Mouse (Mus musculus) embryonic facial prominence, embryonic 13.5 days (tissue): ENCODE measurements around the gene Tspan10. TPM values are rescaled to one million over a fixed set of nuclear protein-coding genes. Genes with fewer than 3 reads are reported as not detected.

ENCODE experiments used
- ATAC-seq: fragments of 200-750 bp; cut with Nextera tagmentation; 2 replicates; pipeline ENCODE4 v1.8.0; 2017; ENCODE audit warnings: low read depth; ENCODE audit not compliant: insufficient number of reproducible peaks, insufficient read depth, low FRiP score, low TSS enrichment
- H3K27ac ChIP-seq: fragments of 300-500 bp; sonication (generic); 2 replicates; pipeline ENCODE4 v1.5.1; 2015; ENCODE audit warnings: moderate library complexity, mild to moderate bottlenecking, inconsistent platforms
- H3K27me3 ChIP-seq: fragments of 300-500 bp; sonication (generic); 2 replicates; pipeline ENCODE4 v1.6.1; 2015; ENCODE audit warnings: mild to moderate bottlenecking, inconsistent platforms
- H3K36me3 ChIP-seq: fragments of 300-500 bp; sonication (generic); 2 replicates; pipeline ENCODE4 v1.6.1; 2015; ENCODE audit warnings: mild to moderate bottlenecking, inconsistent platforms
- H3K4me1 ChIP-seq: fragments of 300-500 bp; sonication (generic); 2 replicates; pipeline ENCODE4 v1.6.1; 2015; ENCODE audit warnings: inconsistent platforms
- H3K4me2 ChIP-seq: fragments of 300-500 bp; sonication (generic); 2 replicates; pipeline ENCODE4 v1.6.1; 2015; ENCODE audit warnings: moderate library complexity, mild to moderate bottlenecking, inconsistent platforms
- H3K4me3 ChIP-seq: fragments of 300-500 bp; sonication (generic); 2 replicates; pipeline ENCODE4 v1.5.1; 2015; ENCODE audit warnings: mild to moderate bottlenecking, inconsistent platforms
- H3K9ac ChIP-seq: fragments of 300-500 bp; sonication (generic); 2 replicates; pipeline ENCODE4 v1.6.1; 2015; ENCODE audit warnings: mild to moderate bottlenecking, inconsistent platforms
- H3K9me3 ChIP-seq: fragments of 300-500 bp; sonication (generic); 2 replicates; pipeline ENCODE4 v1.6.1; 2016; ENCODE audit warnings: inconsistent platforms
- WGBS: fragments of 180-500 bp; shearing (Covaris S2); methylation state at CpG from one replicate; pipeline ENCODE4 v1.1.7; 2015; ENCODE audit warnings: mixed read lengths; 5-methylcytosine and 5-hydroxymethylcytosine counted together
- polyA plus RNA-seq: library from polyadenylated mRNA; unstranded; fragments of >200 nt; fragmentation: Nextera tagmentation; extraction: Ambion mirVana; gene quantifications from 2 replicates; pipeline ENCODE4 v1.2.1, GENCODE M21; 2015

Gene Tspan10
- polyA plus RNA-seq, 1 experiment from 2014 or later: 0.35 TPM

- Histone ChIP-seq H3K4me3 (peak within 1 kb of the TSS; percentile 91), H3K4me2 (peak within 1 kb of the TSS; percentile 91), H3K9ac (peak within 1 kb of the TSS; percentile 97), H3K36me3 (peaks cover 48% of the 10 kb centered on the region), H3K9me3 (no peaks in the 10 kb centered on the region), H3K27ac (peak within 1 kb of the TSS; percentile 82), H3K27me3 (no peaks in the 10 kb centered on the region), H3K4me1 (peaks cover 21% of the 10 kb centered on the region)
- WGBS: 4% methylated on average over 62 of the region's 62 CpGs
- peak; percentile 70; the same call in 1 of the 2 replicates for ATAC-seq
Observed at GRCm38 (mm10) chr11:120457772-120458751, 15.6 kb downstream of the Tspan10 start, which contains the start of the genes Oxld1 and Ccdc137. Oxld1 (minus strand) TSS chr11:120458068. Ccdc137 (plus strand) TSS chr11:120458115.

GRCm38 (mm10) chr11:120458847-120459597 is 16.6 kb downstream of the Tspan10 start:
- Histone ChIP-seq H3K4me1 (peaks cover 21% of the 10 kb centered on the region), H3K36me3 (peaks cover 57% of the 10 kb centered on the region), H3K9ac (peak overlapping the region; percentile 97), H3K27me3 (no peaks in the 10 kb centered on the region), H3K9me3 (no peaks in the 10 kb centered on the region), H3K27ac (no peak overlapping the region), H3K4me2 (peak overlapping the region; percentile 91), H3K4me3 (peak overlapping the region; percentile 91)
- no peak for ATAC-seq
- WGBS: 64% methylated on average over 6 of the region's 6 CpGs

GRCm38 (mm10) chr11:120463536-120463935 is 21.1 kb downstream of the Tspan10 start:
- H3K27ac ChIP-seq: no peak overlapping the region
- peaks cover 63% of the 10 kb centered on the region for H3K36me3 ChIP-seq
- 86% methylated on average over 2 of the region's 2 CpGs for WGBS
- no peaks in the 10 kb centered on the region for H3K27me3 ChIP-seq
- peaks cover 28% of the 10 kb centered on the region for H3K4me1 ChIP-seq
- no peak overlapping the region for H3K9ac ChIP-seq
- H3K4me3 ChIP-seq: no peak overlapping the region
- H3K9me3 ChIP-seq: no peaks in the 10 kb centered on the region
- no peak for ATAC-seq
- H3K4me2 ChIP-seq: no peak overlapping the region

GRCm38 (mm10) chr11:120464365-120464764 is 21.9 kb downstream of the Tspan10 start:
- peaks cover 59% of the 10 kb centered on the region for H3K36me3 ChIP-seq
- H3K9me3 ChIP-seq: no peaks in the 10 kb centered on the region
- no peak overlapping the region for H3K9ac ChIP-seq
- H3K4me1 ChIP-seq: peaks cover 23% of the 10 kb centered on the region
- H3K27me3 ChIP-seq: no peaks in the 10 kb centered on the region
- no peak for ATAC-seq
- no peak overlapping the region for H3K27ac ChIP-seq
- WGBS: 86% methylated on average over 5 of the region's 5 CpGs
- H3K4me2 ChIP-seq: no peak overlapping the region
- no peak overlapping the region for H3K4me3 ChIP-seq

- Histone ChIP-seq H3K4me3 (0 out of 2 replicates have a peak overlapping the region, but pooled peaks have one; percentile 98), H3K9me3 (no peaks in the 10 kb centered on the region), H3K36me3 (peaks cover 61% of the 10 kb centered on the region), H3K4me1 (peaks cover 22% of the 10 kb centered on the region), H3K9ac (no peak overlapping the region), H3K27ac (no peak overlapping the region), H3K27me3 (no peaks in the 10 kb centered on the region), H3K4me2 (peak overlapping the region; percentile 93; the same call in 1 of the 2 replicates)
- WGBS: 86% methylated on average over 4 of the region's 4 CpGs
- no peak for ATAC-seq
Observed at GRCm38 (mm10) chr11:120465521-120465920, 23.1 kb downstream of the Tspan10 start.

- Histone ChIP-seq H3K4me3 (peak within 1 kb of the TSS; percentile 98), H3K27ac (peak within 1 kb of the TSS; percentile 74), H3K27me3 (no peaks in the 10 kb centered on the region), H3K36me3 (peaks cover 61% of the 10 kb centered on the region), H3K4me2 (peak within 1 kb of the TSS; percentile 93), H3K9me3 (no peaks in the 10 kb centered on the region), H3K4me1 (peaks cover 22% of the 10 kb centered on the region), H3K9ac (peak within 1 kb of the TSS; percentile 95)
- peak; percentile 99 for ATAC-seq
- WGBS: under 1% methylated on average over 53 of the region's 54 CpGs
Observed at GRCm38 (mm10) chr11:120467051-120467735, 24.7 kb downstream of the Tspan10 start, which contains the start of gene Arl16. Arl16 (minus strand) TSS chr11:120467607.

- peak overlapping the region; percentile 93 for H3K4me2 ChIP-seq
- ATAC-seq: peak; percentile 29; the same call in 1 of the 2 replicates
- no peaks in the 10 kb centered on the region for H3K27me3 ChIP-seq
- peak overlapping the region; percentile 95 for H3K9ac ChIP-seq
- WGBS: under 1% methylated on average over 33 of the region's 33 CpGs
- peaks cover 22% of the 10 kb centered on the region for H3K4me1 ChIP-seq
- peak overlapping the region; percentile 98 for H3K4me3 ChIP-seq
- peaks cover 61% of the 10 kb centered on the region for H3K36me3 ChIP-seq
- no peaks in the 10 kb centered on the region for H3K9me3 ChIP-seq
- H3K27ac ChIP-seq: peak overlapping the region; percentile 55
Observed at GRCm38 (mm10) chr11:120467736-120468092, 25.3 kb downstream of the Tspan10 start.

- Histone ChIP-seq H3K4me3 (no peak overlapping the region), H3K27ac (no peak overlapping the region), H3K36me3 (peaks cover 76% of the 10 kb centered on the region), H3K9me3 (no peaks in the 10 kb centered on the region), H3K27me3 (no peaks in the 10 kb centered on the region), H3K4me2 (no peak overlapping the region), H3K4me1 (peaks cover 10% of the 10 kb centered on the region), H3K9ac (no peak overlapping the region)
- 95% methylated on average over 6 of the region's 6 CpGs for WGBS
- no peak for ATAC-seq
Observed at GRCm38 (mm10) chr11:120472052-120472451, 29.6 kb downstream of the Tspan10 start.

- no peaks in the 10 kb centered on the region for H3K9me3 ChIP-seq
- H3K27me3 ChIP-seq: no peaks in the 10 kb centered on the region
- H3K4me3 ChIP-seq: peak overlapping the region; percentile 98
- H3K27ac ChIP-seq: peak overlapping the region; percentile 91
- peak overlapping the region; percentile 73 for H3K4me2 ChIP-seq
- H3K4me1 ChIP-seq: peaks cover 15% of the 10 kb centered on the region
- WGBS: 92% methylated on average over 7 of the region's 7 CpGs
- H3K36me3 ChIP-seq: peaks cover 82% of the 10 kb centered on the region
- ATAC-seq: no peak
- peak overlapping the region; percentile 96 for H3K9ac ChIP-seq
Observed at GRCm38 (mm10) chr11:120483448-120483934, 41.0 kb downstream of the Tspan10 start.

- Histone ChIP-seq H3K9me3 (no peaks in the 10 kb centered on the region), H3K4me1 (peaks cover 17% of the 10 kb centered on the region), H3K27me3 (no peaks in the 10 kb centered on the region), H3K9ac (peak within 1 kb of the TSS; percentile 96), H3K4me2 (peak within 1 kb of the TSS; percentile 73), H3K36me3 (peaks cover 79% of the 10 kb centered on the region), H3K27ac (peak within 1 kb of the TSS; percentile 91), H3K4me3 (peak within 1 kb of the TSS; percentile 98)
- ATAC-seq: peak; percentile 90
- under 1% methylated on average over 60 of the region's 60 CpGs for WGBS
Observed at GRCm38 (mm10) chr11:120484265-120484981, 42.0 kb downstream of the Tspan10 start, which contains the start of gene Mrpl12. Mrpl12 (plus strand) TSS chr11:120484613.
